ENCODE assay signal across 9 mouse cellular contexts in the genomic region with DNA sequence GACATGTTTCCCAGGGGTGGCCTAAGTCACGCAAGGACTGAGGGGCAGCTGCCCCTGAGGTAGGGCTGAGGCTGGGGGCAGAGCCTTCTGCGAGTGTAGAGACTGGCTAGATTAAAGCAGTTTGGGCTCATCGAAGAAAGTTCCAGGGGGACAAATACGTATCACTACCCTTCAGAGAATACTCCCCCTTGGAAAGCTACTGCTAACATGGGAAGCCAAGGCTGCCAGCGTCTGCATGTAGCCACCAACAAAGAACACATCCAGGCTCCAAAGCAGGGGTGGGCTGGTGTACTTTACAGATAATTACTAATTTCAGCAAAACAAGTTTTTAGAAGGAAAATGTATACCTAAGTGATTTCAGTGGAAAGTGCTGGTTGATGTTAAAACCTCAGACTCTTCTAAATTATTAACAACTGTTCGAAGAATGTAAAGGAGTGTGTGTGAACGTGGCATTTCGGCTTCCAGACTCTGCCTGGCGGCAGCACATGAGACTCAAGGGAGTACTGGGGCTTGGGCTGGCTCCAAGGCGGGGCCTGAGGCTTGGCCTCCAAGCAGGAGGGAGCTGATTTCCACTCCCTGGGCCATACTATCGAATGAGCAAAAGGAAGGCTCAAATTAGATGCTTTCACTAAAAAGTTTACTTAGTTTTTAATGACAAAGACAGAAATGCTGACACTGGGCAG. TPM values are rescaled to one million over a fixed set of nuclear protein-coding genes. Genes with fewer than 3 reads are reported as not detected.
DNase-seq lines count a peak whose midpoint lies in the region; ATAC-seq lines count a peak whose summit lies in the region.
"Had no signal": no experiment of that assay in that cellular context is flagged by ENCODE, and none has a peak within 500 bp of the region (broad histone marks: within the 10 kb centered on the region; RNA-seq: fewer than 3 reads in every experiment).

No protein-coding gene starts in this region.

- intact Hi-C loops in gastrocnemius, postnatal 36 days (cut with DNase I): no loop called here

- ATAC-seq in midbrain, embryonic 13.5 days: no peak

- 87% methylated on average over 11 of the region's 11 CpGs for WGBS in midbrain, embryonic 13.5 days

- H3K9me3 ChIP-seq in midbrain, embryonic 13.5 days: no peaks in the 10 kb centered on the region

- H3K4me2 ChIP-seq in midbrain, embryonic 13.5 days (replicated peaks): no peak overlapping the region

- peak; percentile 65 to 75 for DNase-seq in cerebellum, postnatal 10 days
- DNase-seq in cerebellum, adult 11 months: no peak
- DNase-seq in 3T3-L1 (ENCODE audit: low read depth, low spot score) (peak; percentile 69), MN1 (ENCODE audit: low spot score) (no peak)
- DNase-seq in gastrocnemius, postnatal 36 days: peak; percentile 77 to 85
- DNase-seq in kidney, postnatal 25 days: peak; percentile 39 to 64
- DNase-seq in retina, postnatal 1 day: no peak
- DNase-seq: thymus, postnatal 4 days had no signal

- no peak overlapping the region for H3K4me3 ChIP-seq in midbrain, embryonic 13.5 days (replicated peaks)

- H3K27ac ChIP-seq in midbrain, embryonic 13.5 days: no peak overlapping the region

- peaks cover 40% of the 10 kb centered on the region for H3K36me3 ChIP-seq in midbrain, embryonic 13.5 days

- no peak overlapping the region for H3K9ac ChIP-seq in midbrain, embryonic 13.5 days (replicated peaks)

- no peaks in the 10 kb centered on the region for H3K27me3 ChIP-seq in midbrain, embryonic 13.5 days

- H3K4me1 ChIP-seq in midbrain, embryonic 13.5 days (replicated peaks): no peaks in the 10 kb centered on the region

RNA-seq across cellular contexts. Expression of gene Tes3-ps, which starts 26.6 kb away (rescaled TPM):
- total RNA-seq in gastrocnemius, postnatal 36 days (2021): 1 to 10 TPM; 1.3 to 2.0 TPM
- 0.85 and 0.89 TPM in 2 replicates for polyA plus RNA-seq in midbrain, embryonic 13.5 days (2015; fragmentation: Nextera tagmentation; extraction: Ambion mirVana)

RNA-seq across cellular contexts. Expression of gene Ecm2, which starts 38.1 kb away (rescaled TPM):
- total RNA-seq in gastrocnemius, postnatal 36 days (2021): 1 to 10 TPM; 7.7 to 9.5 TPM
- polyA plus RNA-seq in midbrain, embryonic 13.5 days (2015; fragmentation: Nextera tagmentation; extraction: Ambion mirVana): 1.8 and 2.1 TPM in 2 replicates

RNA-seq across cellular contexts. Expression of gene Ippk, which starts 45.5 kb away (rescaled TPM):
- 1 to 10 TPM; 5.3 to 5.6 TPM for total RNA-seq in gastrocnemius, postnatal 36 days (2021)
- polyA plus RNA-seq in midbrain, embryonic 13.5 days (2015; fragmentation: Nextera tagmentation; extraction: Ambion mirVana): 14.2 and 14.9 TPM in 2 replicates

Comparison
In these comparisons a context has a peak if more than half of its experiments do, and no peak if none do; other contexts are left out.
1. DNase-seq: peak in cerebellum, postnatal 10 days (2 of 2), 3T3-L1 (single experiment), gastrocnemius, postnatal 36 days (2 of 2) and kidney, postnatal 25 days (2 of 2); none in cerebellum, adult 11 months (single experiment), retina, postnatal 1 day (single experiment) and MN1 (single experiment).